Comparison of ENCODE assay signal across 18 mouse cellular contexts in genomic region chr1:130789512-130790451, GRCm38 (mm10). TPM values are rescaled to one million over a fixed set of nuclear protein-coding genes. Genes with fewer than 3 reads are reported as not detected.
A peak's percentile ranks its signal among the peaks of the same experiment; 100 is the strongest.
DNase-seq lines count a peak whose midpoint lies in the region; ATAC-seq lines count a peak whose summit lies in the region.
"Had no signal": no experiment of that assay in that cellular context is flagged by ENCODE, and none has a peak within 500 bp of the region (broad histone marks: within the 10 kb centered on the region; RNA-seq: fewer than 3 reads in every experiment).

No protein-coding gene starts in this region.

- H3K4me3 ChIP-seq in limb, embryonic 15.5 days, result no peak overlapping the region
- H3K4me3 ChIP-seq in limb, embryonic 10.5 days, result no peak overlapping the region
- no peak overlapping the region for H3K4me3 ChIP-seq in hindbrain, embryonic 16.5 days (ENCODE audit: low read length)
- no peak overlapping the region for H3K4me3 ChIP-seq in midbrain, embryonic 16.5 days (ENCODE audit: low read depth, low read length)
- H3K4me3 ChIP-seq: erythroblast, embryonic 14.5 days; limb, embryonic 12.5 days had no signal

- H3K27me3 ChIP-seq in limb, embryonic 15.5 days, result no peaks in the 10 kb centered on the region
- H3K27me3 ChIP-seq in limb, embryonic 10.5 days (ENCODE audit: low read depth, poor library complexity, severe bottlenecking), result no peaks in the 10 kb centered on the region
- H3K27me3 ChIP-seq in hindbrain, embryonic 16.5 days (replicated peaks; ENCODE audit: control insufficient read depth, insufficient read depth, low read length), result no peaks in the 10 kb centered on the region
- H3K27me3 ChIP-seq in midbrain, embryonic 16.5 days (ENCODE audit: control insufficient read depth, insufficient read depth, low read depth, low read length), result no peaks in the 10 kb centered on the region
- H3K27me3 ChIP-seq: limb, embryonic 12.5 days had no signal

- H3K36me3 ChIP-seq in limb, embryonic 15.5 days, result no peaks in the 10 kb centered on the region
- H3K36me3 ChIP-seq in limb, embryonic 10.5 days, result no peaks in the 10 kb centered on the region
- no peaks in the 10 kb centered on the region for H3K36me3 ChIP-seq in hindbrain, embryonic 16.5 days (ENCODE audit: control insufficient read depth, insufficient read depth, low read length)
- H3K36me3 ChIP-seq in midbrain, embryonic 16.5 days (ENCODE audit: control insufficient read depth, insufficient read depth, low read length), result no peaks in the 10 kb centered on the region
- H3K36me3 ChIP-seq: limb, embryonic 12.5 days had no signal

- H3K9me3 ChIP-seq in limb, embryonic 15.5 days, result no peaks in the 10 kb centered on the region
- no peaks in the 10 kb centered on the region for H3K9me3 ChIP-seq in limb, embryonic 10.5 days (replicated peaks)
- H3K9me3 ChIP-seq in hindbrain, embryonic 16.5 days (ENCODE audit: control insufficient read depth, low read length), result peaks cover 6% of the 10 kb centered on the region
- H3K9me3 ChIP-seq in midbrain, embryonic 16.5 days (replicated peaks; ENCODE audit: control insufficient read depth, low read length, poor library complexity, severe bottlenecking), result peaks cover 4% of the 10 kb centered on the region; the same call in 1 of the 2 replicates

- WGBS in limb, embryonic 15.5 days, result 70% methylated on average over 3 of the region's 3 CpGs
- WGBS in limb, embryonic 10.5 days, result 84% methylated on average over 3 of the region's 3 CpGs
- WGBS in hindbrain, embryonic 16.5 days, result 65% methylated on average over 3 of the region's 3 CpGs
- WGBS in midbrain, embryonic 16.5 days, result 50% methylated on average over 3 of the region's 3 CpGs

- H3K27ac ChIP-seq in limb, embryonic 15.5 days, result no peak overlapping the region
- H3K27ac ChIP-seq in limb, embryonic 10.5 days, result no peak overlapping the region
- H3K27ac ChIP-seq in hindbrain, embryonic 16.5 days (ENCODE audit: low read depth, low read length), result no peak overlapping the region
- H3K27ac ChIP-seq in midbrain, embryonic 16.5 days (ENCODE audit: low read length), result no peak overlapping the region
- H3K27ac ChIP-seq: kidney, postnatal 0 days; limb, embryonic 12.5 days had no signal

- intact Hi-C loops in heart, postnatal 25 days (cut with DNase I), result loop anchor here (10.0 kb wide), 2 partner anchors 215 to 265 kb away; no protein-coding TSS in a partner anchor

- no peak for DNase-seq in limb, embryonic 10.5 days (ENCODE audit: low spot score)
- no peak for DNase-seq in frontal cortex, postnatal 25 days (ENCODE audit: low spot score in 2 of 2)
- DNase-seq in heart, postnatal 25 days (ENCODE audit: low spot score), result no peak
- DNase-seq: adrenal gland, postnatal 25 days; cerebellum, adult 11-12 months; gastrocnemius, postnatal 10 days; heart, postnatal 14 days; lung, postnatal 36 days; thymus, postnatal 36 days had no signal

- no peak overlapping the region for H3K9ac ChIP-seq in limb, embryonic 15.5 days
- H3K9ac ChIP-seq in hindbrain, embryonic 16.5 days (ENCODE audit: low read depth, low read length), result no peak overlapping the region
- no peak overlapping the region for H3K9ac ChIP-seq in midbrain, embryonic 16.5 days (ENCODE audit: low read depth, low read length)
- H3K9ac ChIP-seq: limb, embryonic 12.5 days had no signal

- no peaks in the 10 kb centered on the region for H3K4me1 ChIP-seq in limb, embryonic 15.5 days
- no peaks in the 10 kb centered on the region for H3K4me1 ChIP-seq in limb, embryonic 10.5 days
- H3K4me1 ChIP-seq in hindbrain, embryonic 16.5 days (ENCODE audit: control insufficient read depth, insufficient read depth, low read depth, low read length), result peaks cover 2% of the 10 kb centered on the region; the same call in 1 of the 2 replicates
- H3K4me1 ChIP-seq in midbrain, embryonic 16.5 days (ENCODE audit: control insufficient read depth, insufficient read depth, low read length), result 0 out of 2 replicates have a peak, but pooled peaks cover 5% of the 10 kb centered on the region
- H3K4me1 ChIP-seq: limb, embryonic 12.5 days had no signal

- ATAC-seq in limb, embryonic 15.5 days (ENCODE audit: insufficient number of reproducible peaks, low FRiP score, low TSS enrichment, low read depth), result peak; percentile 52; the same call in 1 of the 2 replicates
- ATAC-seq in erythroid progenitor cell, adult 5-6 weeks (replicated peaks; ENCODE audit: low FRiP score, poor library complexity, severe bottlenecking), result 0 out of 2 replicates have a peak, but pooled peaks have one; percentile 14
- ATAC-seq in hindbrain, embryonic 16.5 days, result peak; percentile 60
- ATAC-seq in midbrain, embryonic 16.5 days, result peak; percentile 60; the same call in 1 of the 2 replicates

- H3K4me2 ChIP-seq in limb, embryonic 15.5 days, result no peak overlapping the region
- H3K4me2 ChIP-seq in hindbrain, embryonic 16.5 days (ENCODE audit: low read length), result no peak overlapping the region
- no peak overlapping the region for H3K4me2 ChIP-seq in midbrain, embryonic 16.5 days (ENCODE audit: low read length)
- H3K4me2 ChIP-seq: limb, embryonic 12.5 days had no signal

RNA-seq across cellular contexts. Expression of gene Fcamr, which starts 10.9 kb away (rescaled TPM):
- 0.29 and 0.70 TPM in 2 replicates for polyA plus RNA-seq in limb, embryonic 15.5 days (2015; fragmentation: Nextera tagmentation; extraction: Ambion mirVana)
- not detected in 2 replicates for polyA plus RNA-seq in limb, embryonic 10.5 days (2016; fragmentation: Nextera tagmentation; extraction: Ambion mirVana)
- total RNA-seq in erythroid progenitor cell, adult 5-6 weeks (2015; ENCODE audit: low replicate concordance), result not detected in 2 replicates
- total RNA-seq in erythroid progenitor cell, adult 5-6 weeks (2017; ENCODE audit: low replicate concordance), result not detected in 2 replicates
- not detected in 2 replicates for polyA plus RNA-seq in hindbrain, embryonic 16.5 days (2015; fragmentation: Nextera tagmentation; extraction: Ambion mirVana)
- polyA plus RNA-seq in midbrain, embryonic 16.5 days (2015; fragmentation: Nextera tagmentation; extraction: Ambion mirVana), result not detected in 2 replicates
- total RNA-seq in heart, postnatal 25 days (2021), result under 1 TPM; 0.48 to 0.70 TPM
- total RNA-seq: adrenal gland, postnatal 25 days; gastrocnemius, postnatal 10 days; layer of hippocampus, postnatal 14 days had no signal
- polyA plus RNA-seq: cortical plate, adult 2 months; erythroblast, embryonic 14.5 days; limb, embryonic 12.5 days had no signal

RNA-seq across cellular contexts. Expression of gene Pigr, which starts 36.7 kb away (rescaled TPM):
- polyA plus RNA-seq in limb, embryonic 15.5 days (2015; fragmentation: Nextera tagmentation; extraction: Ambion mirVana), result 0.15 and 0.16 TPM in 2 replicates
- polyA plus RNA-seq in limb, embryonic 10.5 days (2016; fragmentation: Nextera tagmentation; extraction: Ambion mirVana), result not detected in 2 replicates
- not detected in 2 replicates for total RNA-seq in erythroid progenitor cell, adult 5-6 weeks (2015; ENCODE audit: low replicate concordance)
- total RNA-seq in erythroid progenitor cell, adult 5-6 weeks (2017; ENCODE audit: low replicate concordance), result not detected in 2 replicates
- not detected in 2 replicates for polyA plus RNA-seq in hindbrain, embryonic 16.5 days (2015; fragmentation: Nextera tagmentation; extraction: Ambion mirVana)
- not detected in 2 replicates for polyA plus RNA-seq in midbrain, embryonic 16.5 days (2015; fragmentation: Nextera tagmentation; extraction: Ambion mirVana)
- not detected for total RNA-seq in heart, postnatal 25 days (2021)
- total RNA-seq: adrenal gland, postnatal 25 days; gastrocnemius, postnatal 10 days; layer of hippocampus, postnatal 14 days had no signal
- polyA plus RNA-seq: cortical plate, adult 2 months; limb, embryonic 12.5 days had no signal

RNA-seq across cellular contexts. Expression of gene AA986860, which starts 58.0 kb away (rescaled TPM):
- 23.4 and 26.9 TPM in 2 replicates for polyA plus RNA-seq in limb, embryonic 15.5 days (2015; fragmentation: Nextera tagmentation; extraction: Ambion mirVana)
- 0.23 and 0.38 TPM in 2 replicates for polyA plus RNA-seq in limb, embryonic 10.5 days (2016; fragmentation: Nextera tagmentation; extraction: Ambion mirVana)
- 8.6 and 11.3 TPM in 2 replicates for total RNA-seq in erythroid progenitor cell, adult 5-6 weeks (2015; ENCODE audit: low replicate concordance)
- 8.0 and 9.4 TPM in 2 replicates for total RNA-seq in erythroid progenitor cell, adult 5-6 weeks (2017; ENCODE audit: low replicate concordance)
- polyA plus RNA-seq in hindbrain, embryonic 16.5 days (2015; fragmentation: Nextera tagmentation; extraction: Ambion mirVana), result 0.41 and 1.0 TPM in 2 replicates
- 0.09 and 0.38 TPM in 2 replicates for polyA plus RNA-seq in midbrain, embryonic 16.5 days (2015; fragmentation: Nextera tagmentation; extraction: Ambion mirVana)
- total RNA-seq in heart, postnatal 25 days (2021), result under 1 TPM; 0.31 to 0.64 TPM

Comparison
In these comparisons a context has a peak if more than half of its experiments do, and no peak if none do; other contexts are left out.
1. RNA of gene AA986860, which starts 58.0 kb away (polyA plus RNA-seq): 23.4 to 26.9 TPM in limb, embryonic 15.5 days; 0.41 to 1.0 TPM in hindbrain, embryonic 16.5 days, 0.09 to 0.38 TPM in midbrain, embryonic 16.5 days and 0.23 to 0.38 TPM in limb, embryonic 10.5 days; every median in the first group is over 10 times any median in the second.
2. Peak in every context shown above with its lines, with median percentiles within 50 percentile points of each other: ATAC-seq.